Mouse (Mus musculus): ENCODE data around the gene Prr5. TPM values are rescaled to one million over a fixed set of nuclear protein-coding genes. Genes with fewer than 3 reads are reported as not detected.

Gene Prr5
- polyA plus RNA-seq, 1 experiment from 2014 or later, result 19.9 TPM

- Histone ChIP-seq H3K36me3 (ENCODE audit: control insufficient read depth, insufficient read depth, low read length) (no peaks in the 10 kb centered on the region), H3K27me3 (ENCODE audit: control insufficient read depth, insufficient read depth, low read length) (peaks cover 9% of the 10 kb centered on the region), H3K27ac (ENCODE audit: low read depth, low read length) (no peak overlapping the region)
These were observed 6.3 kb upstream of the Prr5 start for GRCm38 (mm10) chr15:84662952-84663684.

GRCm38 (mm10) chr15:84663685-84664060, 5.7 kb upstream of the Prr5 start:
- Histone ChIP-seq H3K36me3 (ENCODE audit: control insufficient read depth, insufficient read depth, low read length) (no peaks in the 10 kb centered on the region), H3K9me3 (replicated peaks; ENCODE audit: control insufficient read depth, low read length) (no peaks in the 10 kb centered on the region), H3K27ac (ENCODE audit: low read depth, low read length) (no peak overlapping the region), H3K4me1 (ENCODE audit: control insufficient read depth, insufficient read depth, low read length) (peaks cover 16% of the 10 kb centered on the region; the same call in 1 of the 2 replicates), H3K4me2 (peak overlapping the region; percentile 91), H3K4me3 (ENCODE audit: low read depth, low read length) (peak overlapping the region; percentile 59), H3K27me3 (ENCODE audit: control insufficient read depth, insufficient read depth, low read length) (peaks cover 9% of the 10 kb centered on the region), H3K9ac (ENCODE audit: low read depth, low read length) (no peak overlapping the region; the same call in 1 of the 2 replicates)
- 53% methylated on average over 10 of the region's 10 CpGs for WGBS (ENCODE audit: insufficient replicate concordance)
- ATAC-seq (replicated peaks; ENCODE audit: insufficient number of reproducible peaks, low FRiP score, low TSS enrichment), result 0 out of 2 replicates have a peak, but pooled peaks have one; percentile 3

More at GRCm38 (mm10) chr15:84662952-84663684, 6.3 kb upstream of the Prr5 start:
- H3K4me3 ChIP-seq (ENCODE audit: low read depth, low read length), result peak overlapping the region; percentile 59
- peak overlapping the region; percentile 91 for H3K4me2 ChIP-seq
- no peaks in the 10 kb centered on the region for H3K9me3 ChIP-seq (replicated peaks; ENCODE audit: control insufficient read depth, low read length)
- H3K4me1 ChIP-seq (ENCODE audit: control insufficient read depth, insufficient read depth, low read length), result peaks cover 16% of the 10 kb centered on the region; the same call in 1 of the 2 replicates
- H3K9ac ChIP-seq (ENCODE audit: low read depth, low read length), result peak overlapping the region; percentile 59
- ATAC-seq (replicated peaks; ENCODE audit: insufficient number of reproducible peaks, low FRiP score, low TSS enrichment), result peak; percentile 76
- WGBS (ENCODE audit: insufficient replicate concordance), result under 1% methylated on average over 56 of the region's 56 CpGs

- Histone ChIP-seq H3K4me2 (no peak overlapping the region), H3K4me3 (ENCODE audit: low read depth, low read length) (no peak overlapping the region)
These were observed 4.6 kb upstream of the Prr5 start for GRCm38 (mm10) chr15:84664542-84665460.

DNA sequence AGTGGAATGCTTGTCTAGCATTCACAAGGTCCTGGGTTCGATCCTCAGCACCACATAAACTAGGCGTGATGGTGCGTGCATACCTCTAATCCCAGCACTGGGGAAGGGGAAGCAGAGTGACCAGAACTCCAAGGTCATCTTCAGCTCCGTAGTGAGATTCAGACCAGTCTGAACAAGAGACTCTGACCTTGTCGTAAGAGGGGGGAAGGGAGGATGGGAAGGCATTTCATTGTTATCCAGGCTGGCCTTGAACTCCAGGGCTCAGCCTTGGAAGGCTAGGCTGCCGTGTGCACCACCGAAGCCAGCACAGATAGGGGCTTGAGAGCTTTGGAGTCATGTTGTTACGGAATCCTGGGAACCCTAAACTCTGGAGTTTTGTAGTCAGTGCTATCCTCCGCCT, 3.8 kb upstream of the Prr5 start:
- 46% methylated on average over 9 of the region's 9 CpGs for WGBS (ENCODE audit: insufficient replicate concordance)
- ATAC-seq (replicated peaks; ENCODE audit: insufficient number of reproducible peaks, low FRiP score, low TSS enrichment), result no peak
- H3K9me3 ChIP-seq (replicated peaks; ENCODE audit: control insufficient read depth, low read length), result no peaks in the 10 kb centered on the region
- H3K4me3 ChIP-seq (ENCODE audit: low read depth, low read length), result no peak overlapping the region
- no peak overlapping the region for H3K9ac ChIP-seq (ENCODE audit: low read depth, low read length)
- H3K27me3 ChIP-seq (ENCODE audit: control insufficient read depth, insufficient read depth, low read length), result peaks cover 9% of the 10 kb centered on the region
- no peak overlapping the region for H3K4me2 ChIP-seq
- no peak overlapping the region for H3K27ac ChIP-seq (ENCODE audit: low read depth, low read length)
- peaks cover 16% of the 10 kb centered on the region; the same call in 1 of the 2 replicates for H3K4me1 ChIP-seq (ENCODE audit: control insufficient read depth, insufficient read depth, low read length)
- no peaks in the 10 kb centered on the region for H3K36me3 ChIP-seq (ENCODE audit: control insufficient read depth, insufficient read depth, low read length)

More at GRCm38 (mm10) chr15:84664542-84665460, 4.6 kb upstream of the Prr5 start:
- Histone ChIP-seq H3K9ac (ENCODE audit: low read depth, low read length) (no peak overlapping the region; the same call in 1 of the 2 replicates), H3K27ac (ENCODE audit: low read depth, low read length) (no peak overlapping the region), H3K27me3 (ENCODE audit: control insufficient read depth, insufficient read depth, low read length) (peaks cover 9% of the 10 kb centered on the region), H3K36me3 (ENCODE audit: control insufficient read depth, insufficient read depth, low read length) (no peaks in the 10 kb centered on the region), H3K9me3 (replicated peaks; ENCODE audit: control insufficient read depth, low read length) (no peaks in the 10 kb centered on the region), H3K4me1 (ENCODE audit: control insufficient read depth, insufficient read depth, low read length) (peaks cover 16% of the 10 kb centered on the region; the same call in 1 of the 2 replicates)
- ATAC-seq (replicated peaks; ENCODE audit: insufficient number of reproducible peaks, low FRiP score, low TSS enrichment), result no peak
- WGBS (ENCODE audit: insufficient replicate concordance), result 36% methylated on average over 16 of the region's 16 CpGs

DNA sequence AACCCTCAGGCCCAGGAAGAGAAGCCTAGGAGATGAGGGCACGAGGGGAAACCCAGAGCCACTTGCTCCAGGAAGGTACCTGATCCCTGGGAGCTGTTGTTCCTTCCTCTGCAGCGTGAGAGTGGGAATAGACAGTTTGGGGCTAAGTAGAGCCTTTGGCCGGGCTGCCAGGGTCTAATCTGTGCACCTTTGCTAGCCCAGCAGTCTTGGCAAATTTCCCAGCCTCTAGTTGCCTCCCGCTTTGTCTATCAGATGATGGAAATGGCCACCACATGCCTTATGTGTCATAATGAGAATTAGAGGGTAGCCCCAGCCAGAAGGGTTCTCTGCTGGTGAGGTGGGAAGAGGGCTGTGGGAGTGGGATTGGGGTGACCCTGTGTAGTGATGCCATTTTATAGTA, 3.4 kb upstream of the Prr5 start:
- no peaks in the 10 kb centered on the region for H3K9me3 ChIP-seq (replicated peaks; ENCODE audit: control insufficient read depth, low read length)
- H3K36me3 ChIP-seq (ENCODE audit: control insufficient read depth, insufficient read depth, low read length), result no peaks in the 10 kb centered on the region
- peaks cover 16% of the 10 kb centered on the region; the same call in 1 of the 2 replicates for H3K4me1 ChIP-seq (ENCODE audit: control insufficient read depth, insufficient read depth, low read length)
- peaks cover 9% of the 10 kb centered on the region for H3K27me3 ChIP-seq (ENCODE audit: control insufficient read depth, insufficient read depth, low read length)
- H3K4me3 ChIP-seq (ENCODE audit: low read depth, low read length), result no peak overlapping the region
- WGBS (ENCODE audit: insufficient replicate concordance), result 43% methylated on average over 4 of the region's 4 CpGs
- H3K27ac ChIP-seq (ENCODE audit: low read depth, low read length), result no peak overlapping the region
- no peak overlapping the region for H3K9ac ChIP-seq (ENCODE audit: low read depth, low read length)
- no peak overlapping the region for H3K4me2 ChIP-seq
- no peak for ATAC-seq (replicated peaks; ENCODE audit: insufficient number of reproducible peaks, low FRiP score, low TSS enrichment)

- Histone ChIP-seq H3K4me3 (ENCODE audit: low read depth, low read length) (no peak overlapping the region), H3K4me2 (no peak overlapping the region), H3K4me1 (ENCODE audit: control insufficient read depth, insufficient read depth, low read length) (peaks cover 20% of the 10 kb centered on the region), H3K9ac (ENCODE audit: low read depth, low read length) (no peak overlapping the region), H3K27ac (ENCODE audit: low read depth, low read length) (no peak overlapping the region), H3K36me3 (ENCODE audit: control insufficient read depth, insufficient read depth, low read length) (no peaks in the 10 kb centered on the region), H3K9me3 (replicated peaks; ENCODE audit: control insufficient read depth, low read length) (no peaks in the 10 kb centered on the region), H3K27me3 (ENCODE audit: control insufficient read depth, insufficient read depth, low read length) (peaks cover 9% of the 10 kb centered on the region)
- no peak for ATAC-seq (replicated peaks; ENCODE audit: insufficient number of reproducible peaks, low FRiP score, low TSS enrichment)
- 68% methylated on average over 6 of the region's 6 CpGs for WGBS (ENCODE audit: insufficient replicate concordance)
These were observed 1.8 kb upstream of the Prr5 start for GRCm38 (mm10) chr15:84667601-84668000.

- H3K9ac ChIP-seq (ENCODE audit: low read depth, low read length), result no peak overlapping the region
- H3K27ac ChIP-seq (ENCODE audit: low read depth, low read length), result no peak overlapping the region
- no peaks in the 10 kb centered on the region for H3K9me3 ChIP-seq (replicated peaks; ENCODE audit: control insufficient read depth, low read length)
- H3K27me3 ChIP-seq (ENCODE audit: control insufficient read depth, insufficient read depth, low read length), result no peaks in the 10 kb centered on the region
- 86% methylated on average over 23 of the region's 23 CpGs for WGBS (ENCODE audit: insufficient replicate concordance)
- no peaks in the 10 kb centered on the region for H3K36me3 ChIP-seq (ENCODE audit: control insufficient read depth, insufficient read depth, low read length)
- no peak overlapping the region for H3K4me2 ChIP-seq
- peaks cover 11% of the 10 kb centered on the region for H3K4me1 ChIP-seq (ENCODE audit: control insufficient read depth, insufficient read depth, low read length)
- no peak for ATAC-seq (replicated peaks; ENCODE audit: insufficient number of reproducible peaks, low FRiP score, low TSS enrichment)
- H3K4me3 ChIP-seq (ENCODE audit: low read depth, low read length), result no peak overlapping the region
These were observed 594 bp downstream of the Prr5 start for GRCm38 (mm10) chr15:84669771-84670656.

- ATAC-seq (replicated peaks; ENCODE audit: insufficient number of reproducible peaks, low FRiP score, low TSS enrichment), result no peak
- Histone ChIP-seq H3K4me1 (ENCODE audit: control insufficient read depth, insufficient read depth, low read length) (peaks cover 8% of the 10 kb centered on the region), H3K9ac (ENCODE audit: low read depth, low read length) (no peak overlapping the region), H3K27ac (ENCODE audit: low read depth, low read length) (no peak overlapping the region), H3K9me3 (replicated peaks; ENCODE audit: control insufficient read depth, low read length) (no peaks in the 10 kb centered on the region), H3K4me2 (no peak overlapping the region), H3K4me3 (ENCODE audit: low read depth, low read length) (no peak overlapping the region), H3K27me3 (ENCODE audit: control insufficient read depth, insufficient read depth, low read length) (no peaks in the 10 kb centered on the region), H3K36me3 (ENCODE audit: control insufficient read depth, insufficient read depth, low read length) (no peaks in the 10 kb centered on the region)
- 69% methylated on average over 4 of the region's 4 CpGs for WGBS (ENCODE audit: insufficient replicate concordance)
These were observed 1.2 kb downstream of the Prr5 start for GRCm38 (mm10) chr15:84670657-84671055.
